Mouse (Mus musculus) brain, embryonic 14.5 days (tissue): ENCODE measurements at regions not wholly inside any gene's neighbourhood (a gene's known extent, or its start where the extent isn't known, plus 50 kb on each side); places are given as distances from the start of the nearest gene placed in this dataset.

ENCODE experiments used
- DNase-seq: peaks from one replicate; pipeline ENCODE4 v3.0.0-alpha.2; 2011; ENCODE audit warnings: low read depth
- CTCF ChIP-seq: fragments of 200-500 bp; IDR thresholded peaks from 2 replicates; pipeline ENCODE4 v1.5.1; 2012; ENCODE audit warnings: inconsistent platforms, mild to moderate bottlenecking, moderate library complexity, borderline replicate concordance; ENCODE audit not compliant: insufficient read depth, insufficient read length; ENCODE audit errors: extremely low read depth
- POLR2A ChIP-seq: fragments of 200-500 bp; IDR thresholded peaks from 2 replicates; pipeline ENCODE4 v1.6.1; 2012; ENCODE audit warnings: mild to moderate bottlenecking, inconsistent platforms, borderline replicate concordance; ENCODE audit not compliant: poor library complexity, insufficient read depth, insufficient read length, severe bottlenecking; ENCODE audit errors: extremely low read depth

DNA sequence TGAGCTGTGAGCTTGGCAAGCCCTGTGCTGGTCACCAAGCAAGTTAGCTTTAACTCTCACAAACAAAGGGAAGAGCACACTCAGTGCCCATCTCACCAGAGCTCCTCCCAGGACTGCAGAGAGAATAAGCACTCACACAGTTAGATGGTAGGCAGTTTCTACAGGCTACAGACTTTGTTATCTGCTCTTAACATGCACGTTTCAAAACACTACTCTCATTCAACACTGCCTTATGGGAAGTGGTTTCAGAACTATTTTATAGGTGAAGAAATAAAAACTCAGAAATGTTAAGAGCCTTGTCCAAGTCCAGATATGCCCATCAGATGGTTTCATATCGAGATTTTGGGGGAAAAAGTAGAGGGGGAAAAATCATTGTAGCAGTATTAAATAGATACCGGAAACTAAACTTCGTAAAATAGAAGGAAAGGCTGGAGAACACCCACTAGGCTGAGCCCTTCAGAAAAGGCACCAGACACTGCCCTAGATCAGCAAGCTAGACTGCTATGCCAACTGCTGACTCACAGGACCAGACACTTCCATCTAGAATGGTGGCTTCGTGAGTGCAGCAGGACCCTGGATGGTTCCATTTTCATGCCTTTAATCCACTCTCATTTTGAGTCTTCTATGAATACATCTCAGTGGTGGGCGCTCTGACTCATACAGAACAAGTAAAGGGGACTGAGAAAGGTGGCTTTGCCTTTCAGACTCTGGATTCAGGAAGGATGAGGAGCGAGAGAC is 51.3 kb upstream of the Serbp1 start:
- no peak for DNase-seq
- TF ChIP-seq POLR2A, result no peak
- TF ChIP-seq CTCF, result no peak

DNA sequence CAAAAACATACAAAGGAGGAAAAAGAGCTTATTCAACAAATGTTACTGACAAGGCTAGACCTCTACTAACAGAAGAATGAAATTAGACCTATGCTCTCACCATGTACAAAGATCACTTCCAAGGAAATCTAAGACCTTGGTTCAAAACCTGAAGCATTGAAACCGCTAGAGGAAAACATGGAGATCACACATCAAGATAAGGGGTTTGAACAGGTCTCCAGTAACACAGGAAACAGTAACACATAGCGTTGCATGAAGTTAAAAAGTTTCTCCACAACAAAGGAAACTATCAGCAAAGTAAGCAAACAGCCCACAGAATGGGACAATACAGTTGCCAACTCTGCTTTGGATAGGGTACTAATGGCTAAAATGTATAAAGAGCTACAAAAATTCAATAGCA is 53.3 kb upstream of the Serbp1 start:
- no peak for DNase-seq
- TF ChIP-seq POLR2A, result no peak
- TF ChIP-seq CTCF, result no peak

DNA sequence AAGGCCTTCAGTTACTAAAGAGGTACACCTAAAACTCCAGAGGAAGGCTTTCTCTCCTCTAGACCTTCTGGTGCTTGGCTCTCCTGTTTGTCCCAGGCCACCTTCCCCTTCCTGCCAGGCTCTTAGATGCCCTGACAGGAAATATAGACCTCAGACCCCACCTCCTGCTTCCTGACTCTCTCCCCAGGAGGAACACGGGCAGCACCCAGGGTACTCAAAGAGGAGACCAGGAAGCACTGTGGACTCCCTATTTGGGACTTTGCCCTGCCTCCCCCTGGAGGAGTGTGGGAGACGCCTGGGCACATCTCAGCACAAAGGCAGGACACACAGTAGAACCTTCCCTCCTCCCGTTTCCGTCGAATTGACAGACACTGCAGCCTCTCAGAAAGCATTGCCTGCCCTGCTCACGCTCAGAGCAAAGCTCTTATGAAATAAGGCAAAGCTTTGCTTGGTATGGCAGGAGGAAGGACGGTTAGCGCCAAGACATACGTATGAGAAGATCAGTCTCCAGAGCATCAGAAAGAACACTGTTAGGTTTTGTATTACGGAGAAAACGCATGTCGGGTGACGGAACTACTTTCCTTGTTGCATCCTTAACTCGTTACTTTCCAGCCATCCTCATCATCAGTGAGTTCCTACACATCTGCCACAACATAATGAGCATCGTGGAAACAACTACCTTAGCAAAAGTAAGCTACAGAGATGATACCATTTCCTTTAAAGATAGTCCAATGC is 54.3 kb upstream of the Serbp1 start:
- no peak for TF ChIP-seq CTCF
- DNase-seq, result no peak

DNA sequence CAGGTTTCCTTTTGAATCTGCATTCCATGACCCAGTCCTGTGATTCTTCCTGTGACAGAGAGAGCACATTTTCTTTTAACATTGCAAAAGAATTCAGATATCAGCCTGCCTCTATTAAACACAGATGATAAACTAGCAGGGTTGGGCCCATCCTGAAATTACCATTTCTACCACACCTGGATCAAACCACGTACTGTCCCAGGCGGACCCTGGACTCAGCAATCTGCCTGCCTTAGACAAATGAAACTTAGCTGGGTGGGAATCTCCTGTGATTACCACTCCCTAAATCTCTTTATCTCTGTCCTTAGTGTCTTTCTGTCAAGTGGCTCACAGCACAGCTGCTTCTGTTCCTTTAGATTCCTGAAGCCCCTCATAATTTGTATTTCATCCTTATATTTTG is 55.5 kb upstream of the Serbp1 start:
- no peak for DNase-seq
- TF ChIP-seq CTCF (no peak), POLR2A (no peak)

DNA sequence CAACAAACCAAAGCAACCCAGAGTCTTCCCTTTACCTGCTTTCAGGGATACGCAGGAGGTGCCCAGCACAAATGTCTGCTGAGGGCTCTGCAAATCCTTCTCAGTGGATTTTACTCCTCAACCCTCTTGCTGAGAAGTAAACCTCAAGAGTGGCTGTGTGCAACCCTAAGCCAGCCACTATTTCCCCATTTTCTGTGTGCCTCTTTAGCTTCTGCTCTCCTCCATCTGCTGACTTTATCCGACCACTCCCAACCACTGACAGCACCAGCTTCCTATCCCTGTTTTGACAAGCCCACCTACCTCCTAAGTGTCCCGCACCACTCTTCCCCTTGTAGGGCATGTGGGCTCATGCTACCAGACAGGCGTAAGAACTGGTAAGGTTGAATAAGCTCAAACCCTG is 56.5 kb upstream of the Serbp1 start:
- DNase-seq, result no peak
- TF ChIP-seq POLR2A (no peak), CTCF (no peak)

DNA sequence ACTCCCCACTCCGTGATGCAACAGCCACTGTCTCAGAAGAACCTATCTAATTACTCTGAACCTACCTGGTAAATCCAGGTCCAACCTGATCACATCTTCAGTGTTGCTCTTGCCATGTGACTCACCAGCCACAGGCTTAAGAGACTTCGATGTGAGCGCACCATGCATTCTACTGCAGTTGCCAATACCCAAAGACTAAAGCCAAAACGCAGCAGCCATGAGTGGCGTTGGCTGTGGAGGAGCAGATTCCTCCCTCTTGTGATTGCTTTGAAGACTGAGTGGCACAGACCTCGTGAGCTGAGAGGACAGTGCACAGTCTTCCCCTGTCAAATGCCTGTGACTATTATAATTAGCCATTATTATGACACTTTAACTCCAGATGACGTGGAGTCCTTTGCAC is 58.6 kb upstream of the Serbp1 start:
- no peak for TF ChIP-seq CTCF
- TF ChIP-seq POLR2A, result no peak
- DNase-seq, result no peak

DNA sequence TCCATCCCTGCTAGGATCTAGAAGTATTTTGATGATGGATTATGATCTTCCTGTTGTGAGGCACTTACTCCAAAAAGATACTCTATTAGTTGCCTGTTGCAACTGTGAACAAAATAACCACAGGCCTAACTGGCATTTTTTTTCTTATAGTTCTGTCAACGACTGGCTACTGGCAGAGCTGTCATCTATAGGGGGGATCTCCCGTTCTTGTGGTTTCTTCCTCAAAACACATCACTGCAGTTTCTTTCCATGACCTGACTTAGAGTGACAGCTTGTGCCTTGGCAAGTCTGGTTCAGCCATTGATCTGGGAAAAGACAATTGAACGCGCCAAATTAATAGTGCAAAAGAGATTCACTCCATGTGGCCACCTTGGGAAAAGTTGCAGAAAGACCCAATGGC is 59.4 kb upstream of the Serbp1 start:
- TF ChIP-seq CTCF (no peak), POLR2A (no peak)
- DNase-seq, result no peak

DNA sequence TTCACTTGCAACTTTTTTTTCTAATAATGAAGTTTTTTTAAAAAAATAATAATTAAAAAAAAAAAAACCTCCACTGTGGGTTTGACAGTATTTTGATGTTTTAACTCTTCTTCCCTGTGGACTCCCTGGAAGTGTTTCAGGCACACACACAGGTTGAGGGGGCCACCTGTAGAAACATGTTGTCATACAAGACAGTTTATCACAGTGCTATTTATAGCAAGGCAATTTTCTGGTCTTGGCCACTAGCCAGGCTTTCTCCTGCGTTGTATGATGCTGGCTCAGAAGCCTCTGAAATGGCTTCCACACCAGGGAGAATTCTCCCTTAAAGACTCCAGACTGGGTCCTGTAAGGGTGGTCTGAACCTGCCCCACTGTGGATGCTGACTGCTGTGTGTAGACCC is 59.9 kb upstream of the Serbp1 start:
- DNase-seq, result peak; percentile 51
- no peak for TF ChIP-seq CTCF

DNA sequence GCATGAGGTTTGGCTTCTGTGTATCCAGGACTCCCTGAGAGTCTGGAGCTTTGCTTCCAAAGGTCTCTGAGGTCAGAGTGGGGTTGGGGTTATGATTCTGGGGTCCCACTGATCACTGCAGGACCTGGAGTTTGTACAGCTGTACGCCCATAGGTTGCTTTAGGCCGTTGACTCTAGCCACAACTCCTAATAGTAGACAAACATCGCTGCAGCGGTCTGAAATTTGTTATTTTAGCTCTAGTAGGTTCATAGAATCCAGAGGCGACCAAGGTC is 67.4 kb upstream of the Serbp1 start:
- TF ChIP-seq CTCF (no peak), POLR2A (no peak)
- DNase-seq, result no peak

DNA sequence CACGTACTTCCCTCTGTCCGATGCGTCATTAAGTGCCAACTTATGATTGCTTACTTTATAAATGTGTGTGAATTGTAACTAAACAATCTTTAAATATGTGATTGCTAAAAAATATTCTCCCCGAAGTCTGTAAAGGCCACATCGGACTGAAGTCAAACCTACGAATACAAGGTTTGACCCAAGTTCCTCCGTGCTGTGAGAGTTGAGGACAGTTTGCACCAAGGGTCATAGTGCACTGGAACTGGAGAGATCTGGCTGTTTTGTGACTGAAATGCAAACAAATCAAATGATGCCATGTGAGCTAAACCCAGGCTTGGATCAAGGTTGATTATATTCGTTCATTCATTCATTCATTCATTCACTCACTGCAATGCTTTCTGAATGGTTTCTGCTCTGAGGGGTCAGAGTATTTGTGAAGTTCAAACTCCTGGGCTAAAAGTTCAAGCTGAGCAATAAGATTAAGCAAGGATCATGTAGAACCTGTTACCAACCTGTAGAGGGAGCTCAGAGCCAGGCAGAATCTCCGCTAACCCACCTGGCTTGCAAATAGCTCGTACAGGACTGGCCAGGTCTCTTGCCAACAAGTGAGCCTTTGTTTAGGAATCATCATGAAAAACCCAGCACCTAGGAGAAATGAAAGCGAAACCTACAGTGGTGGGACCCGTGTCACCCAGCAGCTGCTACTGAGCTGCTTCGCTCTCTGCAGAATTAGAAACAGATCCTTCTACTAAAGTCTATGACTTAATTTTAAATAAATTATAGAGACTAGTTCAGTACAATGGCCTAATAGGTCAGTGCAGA is 67.9 kb upstream of the Serbp1 start:
- peak; percentile 89 for DNase-seq
- TF ChIP-seq CTCF, result peak; percentile 75
- TF ChIP-seq POLR2A, result no peak

DNA sequence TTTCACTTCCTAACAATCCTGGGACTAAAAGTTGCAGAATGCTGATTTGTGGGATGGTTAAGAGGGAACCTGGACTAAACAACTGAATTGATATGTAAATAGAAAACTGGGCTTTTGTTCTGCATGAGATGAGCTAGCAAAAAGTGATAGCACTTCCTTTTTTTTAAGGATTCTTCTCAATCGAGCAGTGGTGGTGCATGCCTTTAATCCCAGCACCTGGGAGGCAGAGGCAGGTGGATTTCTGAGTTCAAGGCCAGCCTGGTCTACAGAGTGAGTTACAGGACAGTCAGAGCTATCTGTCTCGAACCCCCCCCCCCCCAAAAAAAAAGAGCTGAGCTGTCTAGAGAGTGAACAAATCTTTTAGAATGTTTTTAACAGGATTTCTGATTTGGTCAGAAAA is 69.2 kb upstream of the Serbp1 start:
- DNase-seq, result no peak
- TF ChIP-seq CTCF (no peak), POLR2A (no peak)
